Mouse (Mus musculus) ES-E14 (cell line): ENCODE measurements at regions not wholly inside any gene's neighbourhood (a gene's known extent, or its start where the extent isn't known, plus 50 kb on each side); places are given as distances from the start of the nearest gene placed in this dataset.

Experiments used
- CHD2 ChIP-seq: IDR thresholded peaks from 2 replicates; pipeline ENCODE4 v1.6.1; 2014; ENCODE audit warnings: mild to moderate bottlenecking, low read depth, low read length, inconsistent platforms
- HCFC1 ChIP-seq: IDR thresholded peaks from 2 replicates; pipeline ENCODE4 v1.6.1; 2012; ENCODE audit warnings: low read length, inconsistent platforms, borderline replicate concordance; ENCODE audit not compliant: insufficient read depth
- ZC3H11A ChIP-seq: IDR thresholded peaks from 2 replicates; pipeline ENCODE4 v1.6.1; 2012; ENCODE audit warnings: low read depth, mild to moderate bottlenecking, inconsistent platforms, low read length, borderline replicate concordance
- ZNF384 ChIP-seq: IDR thresholded peaks from 2 replicates; pipeline ENCODE4 v1.6.1; 2012; ENCODE audit warnings: low read depth, low read length, inconsistent platforms

DNA sequence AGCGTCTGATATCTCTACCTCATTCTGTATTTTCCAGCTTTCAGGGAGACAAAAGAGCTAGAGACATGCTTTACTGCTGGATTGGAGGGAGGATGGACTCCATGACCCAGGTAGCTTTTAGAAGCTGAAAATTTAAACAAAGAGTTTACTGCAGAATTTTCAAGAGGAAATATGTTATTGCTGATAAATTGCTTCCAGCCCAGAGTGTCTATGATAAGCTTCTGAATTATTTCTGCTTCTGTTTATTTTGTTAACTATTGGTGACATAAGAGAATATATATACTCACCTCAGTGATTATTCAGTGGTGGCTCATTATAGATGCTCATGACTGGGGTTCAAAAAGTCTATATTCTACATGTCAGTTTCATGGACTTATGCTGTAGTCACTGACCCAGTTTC lies 1115.8 kb downstream of the Cntnap5b start:
- TF ChIP-seq CHD2 (no peak), ZNF384 (no peak), ZC3H11A (no peak), HCFC1 (no peak)
